Mouse (Mus musculus): Measurements from ENCODE around the gene Olfr243. TPM values are rescaled to one million over a fixed set of nuclear protein-coding genes. Genes with fewer than 3 reads are reported as not detected.

Olfr243 gene
- polyA plus RNA-seq (2021; fragmentation: Nextera tagmentation) = not detected in 2 replicates
- long read RNA-seq, experiment 1 = 0 reads
- long read RNA-seq, experiment 2 = 0 reads

GRCm38 (mm10) chr7:103714371-103714770, at the start of gene Olfr243:
Gene Olfr243, plus strand, starts transcription at chr7:103714671.

GRCm38 (mm10) chr7:103671091-103671490, 43.4 kb upstream of the Olfr243 start, which contains the start of gene Olfr624:
Gene Olfr624, minus strand, starts transcription at chr7:103671191.

DNA sequence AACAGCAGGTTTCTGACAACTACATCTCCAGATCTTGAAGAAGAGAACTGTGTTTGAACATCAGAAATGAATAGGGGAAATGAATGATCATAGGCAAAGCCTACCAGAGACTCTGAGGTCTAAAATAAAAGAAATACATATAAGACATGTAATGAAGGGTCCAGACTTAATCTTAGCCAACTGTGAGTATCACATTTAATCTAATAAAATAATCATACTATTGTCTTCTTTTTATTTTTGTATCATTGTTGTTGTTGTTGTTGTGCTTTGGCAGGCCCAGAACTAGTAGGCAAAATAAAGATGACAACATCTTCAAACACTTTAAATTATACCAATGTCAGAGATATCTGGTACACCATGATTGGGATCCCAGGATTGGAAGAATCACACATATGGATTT, 32.1 kb upstream of the Olfr243 start, which contains the start of gene Olfr625-ps1:
Olfr625-ps1 (plus strand) TSS at position 301 of the 400 bp plus-strand sequence.

DNA sequence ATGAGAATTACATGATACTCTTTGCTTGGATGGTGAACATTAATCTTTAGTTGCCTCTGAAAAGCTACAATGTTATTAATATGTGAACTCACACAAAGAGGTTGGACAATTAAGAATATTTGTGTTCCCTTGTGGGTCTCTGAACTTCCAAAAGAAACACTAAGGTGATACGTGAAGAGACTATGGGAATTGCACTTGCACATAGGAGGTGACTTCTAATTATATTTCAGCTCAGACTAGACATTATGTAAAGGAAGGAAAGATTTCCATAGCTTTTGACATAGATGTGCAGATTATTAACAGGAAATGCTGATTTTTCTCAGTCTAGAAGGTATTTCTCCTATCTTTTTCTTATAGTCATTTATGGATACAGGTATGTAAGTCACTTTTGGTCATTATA, 15.6 kb downstream of the Olfr243 start, which contains the start of gene Olfr628:
Olfr628 (plus strand) TSS at position 301 of the 400 bp plus-strand sequence.

GRCm38 (mm10) chr7:103744843-103745242, 30.4 kb downstream of the Olfr243 start, which contains the start of gene Olfr629:
Gene Olfr629, minus strand, starts transcription at chr7:103744943.

DNA sequence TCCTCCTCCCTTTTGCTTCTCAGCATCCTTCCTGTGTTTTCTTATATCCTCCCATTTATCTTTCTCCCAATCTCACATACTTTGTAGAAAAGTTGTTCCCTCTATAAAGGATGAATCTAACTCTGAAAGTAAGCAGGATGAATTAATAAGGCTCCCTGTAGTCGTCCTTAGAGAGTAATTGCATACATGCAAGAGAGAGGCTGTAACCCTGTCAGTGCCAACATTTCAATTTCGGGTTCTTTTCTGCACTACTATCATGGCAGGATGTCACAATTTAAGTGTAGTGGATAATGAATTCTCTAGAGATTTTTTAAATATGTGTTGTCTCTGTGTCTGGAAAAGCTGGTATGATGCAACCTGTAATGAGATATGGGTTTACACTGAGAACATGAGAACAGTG, 42.8 kb downstream of the Olfr243 start, which contains the start of gene Olfr630:
Olfr630 (minus strand) TSS at position 101 of the 400 bp plus-strand sequence.

Other genes starting within 250 kb of the Olfr243 start
- not detected in 2 replicates for gene Olfr608, start 244.8 kb upstream of the Olfr243 start, polyA plus RNA-seq (2021; fragmentation: Nextera tagmentation)
- not detected in 2 replicates for gene Olfr609, start 216.6 kb upstream of the Olfr243 start, polyA plus RNA-seq (2021; fragmentation: Nextera tagmentation)
- not detected in 2 replicates for gene Olfr610, start 202.5 kb upstream of the Olfr243 start, polyA plus RNA-seq (2021; fragmentation: Nextera tagmentation)
- gene Olfr611, start 193.8 kb upstream of the Olfr243 start, polyA plus RNA-seq (2021; fragmentation: Nextera tagmentation) = not detected in 2 replicates
- not detected in 2 replicates for gene Olfr612, start 172.0 kb upstream of the Olfr243 start, polyA plus RNA-seq (2021; fragmentation: Nextera tagmentation)
- gene Olfr613, start 166.6 kb upstream of the Olfr243 start, polyA plus RNA-seq (2021; fragmentation: Nextera tagmentation) = not detected in 2 replicates
- gene Olfr615, start 158.6 kb upstream of the Olfr243 start, polyA plus RNA-seq (2021; fragmentation: Nextera tagmentation) = not detected in 2 replicates
- not detected in 2 replicates for gene Olfr616, start 145.5 kb upstream of the Olfr243 start, polyA plus RNA-seq (2021; fragmentation: Nextera tagmentation)
- not detected in 2 replicates for gene Olfr617, start 141.6 kb upstream of the Olfr243 start, polyA plus RNA-seq (2021; fragmentation: Nextera tagmentation)
- not detected in 2 replicates for gene Olfr618, start 124.6 kb upstream of the Olfr243 start, polyA plus RNA-seq (2021; fragmentation: Nextera tagmentation)
- gene Olfr619, start 114.1 kb upstream of the Olfr243 start, polyA plus RNA-seq (2021; fragmentation: Nextera tagmentation) = not detected in 2 replicates
- not detected in 2 replicates for gene Olfr620, start 102.1 kb upstream of the Olfr243 start, polyA plus RNA-seq (2021; fragmentation: Nextera tagmentation)
- gene Olfr622, start 72.0 kb upstream of the Olfr243 start, polyA plus RNA-seq (2021; fragmentation: Nextera tagmentation) = not detected in 2 replicates
- gene Olfr623, start 51.0 kb upstream of the Olfr243 start, polyA plus RNA-seq (2021; fragmentation: Nextera tagmentation) = not detected in 2 replicates
- not detected in 2 replicates for gene Olfr624, start 43.5 kb upstream of the Olfr243 start, polyA plus RNA-seq (2021; fragmentation: Nextera tagmentation)
- gene Olfr625-ps1, start 32.0 kb upstream of the Olfr243 start, polyA plus RNA-seq (2021; fragmentation: Nextera tagmentation) = not detected in 2 replicates
- not detected in 2 replicates for gene Olfr628, start 15.7 kb downstream of the Olfr243 start, polyA plus RNA-seq (2021; fragmentation: Nextera tagmentation)
- not detected in 2 replicates for gene Olfr629, start 30.3 kb downstream of the Olfr243 start, polyA plus RNA-seq (2021; fragmentation: Nextera tagmentation)
- not detected in 2 replicates for gene Olfr630, start 42.7 kb downstream of the Olfr243 start, polyA plus RNA-seq (2021; fragmentation: Nextera tagmentation)
- gene Olfr69, start 56.9 kb downstream of the Olfr243 start, polyA plus RNA-seq (2021; fragmentation: Nextera tagmentation) = not detected in 2 replicates
- gene Olfr68, start 65.0 kb downstream of the Olfr243 start, polyA plus RNA-seq (2021; fragmentation: Nextera tagmentation) = not detected in 2 replicates
- gene Olfr67, start 77.2 kb downstream of the Olfr243 start, polyA plus RNA-seq (2021; fragmentation: Nextera tagmentation) = not detected in 2 replicates
- gene Hbb-bt, start 99.3 kb downstream of the Olfr243 start, polyA plus RNA-seq (2021; fragmentation: Nextera tagmentation) = 0.80 and 2.0 TPM in 2 replicates
- gene Hbb-bs, start 113.4 kb downstream of the Olfr243 start, polyA plus RNA-seq (2021; fragmentation: Nextera tagmentation) = 6.5 and 12.6 TPM in 2 replicates
- not detected in 2 replicates for gene Hbb-bh2, start 125.8 kb downstream of the Olfr243 start, polyA plus RNA-seq (2021; fragmentation: Nextera tagmentation)
- gene Hbb-bh1, start 128.5 kb downstream of the Olfr243 start, polyA plus RNA-seq (2021; fragmentation: Nextera tagmentation) = not detected in 2 replicates
- gene Hbb-y, start 138.5 kb downstream of the Olfr243 start, polyA plus RNA-seq (2021; fragmentation: Nextera tagmentation) = not detected in 2 replicates
- not detected in 2 replicates for gene Olfr66, start 171.6 kb downstream of the Olfr243 start, polyA plus RNA-seq (2021; fragmentation: Nextera tagmentation)
- not detected in 2 replicates for gene Olfr64, start 179.8 kb downstream of the Olfr243 start, polyA plus RNA-seq (2021; fragmentation: Nextera tagmentation)
- gene Olfr65, start 188.8 kb downstream of the Olfr243 start, polyA plus RNA-seq (2021; fragmentation: Nextera tagmentation) = not detected in 2 replicates
- not detected in 2 replicates for gene Olfr631, start 214.2 kb downstream of the Olfr243 start, polyA plus RNA-seq (2021; fragmentation: Nextera tagmentation)
- not detected in 2 replicates for gene Olfr632, start 219.7 kb downstream of the Olfr243 start, polyA plus RNA-seq (2021; fragmentation: Nextera tagmentation)
- not detected in 2 replicates for gene Olfr633, start 229.8 kb downstream of the Olfr243 start, polyA plus RNA-seq (2021; fragmentation: Nextera tagmentation)